Mouse (Mus musculus): ENCODE results near the gene As3mt.

- TF ChIP-seq CTCF (IDR thresholded peaks at IDR 0.05; ENCODE audit: control insufficient read depth, insufficient read depth, low read length), result peak; percentile 97
- TF ChIP-seq POLR2A (IDR thresholded peaks at IDR 0.05; ENCODE audit: borderline replicate concordance, control insufficient read depth, low read depth, low read length), result peak; percentile 42; the same call in 1 of the 2 replicates
Measured at GRCm38 (mm10) chr19:46760375-46761160, 53.3 kb downstream of the As3mt start.
